Mouse (Mus musculus) left cerebral cortex, postnatal 10 days (tissue): ENCODE data around the gene Ccser1. TPM values are rescaled to one million over a fixed set of nuclear protein-coding genes. Genes with fewer than 3 reads are reported as not detected.

Source experiments
- DNase-seq, 2 experiments: peaks; one replicate each; pipeline ENCODE4 v3.0.0; 2021 to 2022; ENCODE audit warnings: low spot score in 2 of 2, mixed read lengths in 1 of 2; ENCODE audit errors: extremely low spot score in 1 of 2
- intact Hi-C: fragments of 180-260 bp; cut with DNase I; formaldehyde crosslinking; loops from one replicate; pipeline ENCODE4 v1.15.1; 2025
- total RNA-seq, 2 experiments: library from RNA; stranded (reverse); gene quantifications; 2 replicates each; pipeline ENCODE4 v1.2.3; 2021

Gene Ccser1
- total RNA-seq, 2 experiments from 2014 or later = 31.5 to 31.8 TPM

- intact Hi-C loops = no loop called here
- no peak for DNase-seq
These were observed 343.8 kb downstream of the Ccser1 start for GRCm38 (mm10) chr6:61523748-61524493.

- no peak for DNase-seq
These were observed 360.6 kb downstream of the Ccser1 start for GRCm38 (mm10) chr6:61540732-61541131.

GRCm38 (mm10) chr6:61543459-61544044 lies 363.4 kb downstream of the Ccser1 start:
- DNase-seq = no peak

More at GRCm38 (mm10) chr6:61540732-61541131, 360.6 kb downstream of the Ccser1 start:
- intact Hi-C loops = no loop called here

GRCm38 (mm10) chr6:61567551-61567950 lies 387.4 kb downstream of the Ccser1 start:
- intact Hi-C loops = no loop called here
- no peak for DNase-seq

More at GRCm38 (mm10) chr6:61543459-61544044, 363.4 kb downstream of the Ccser1 start:
- intact Hi-C loops = no loop called here

- intact Hi-C loops = no loop called here
- DNase-seq = no peak
These were observed 387.8 kb downstream of the Ccser1 start for GRCm38 (mm10) chr6:61567967-61568366.

GRCm38 (mm10) chr6:61581696-61582095 lies 401.6 kb downstream of the Ccser1 start:
- no peak for DNase-seq
- intact Hi-C loops = no loop called here

- DNase-seq = no peak
- intact Hi-C loops = no loop called here
These were observed 408.9 kb downstream of the Ccser1 start for GRCm38 (mm10) chr6:61588999-61589398.

- no peak for DNase-seq
- intact Hi-C loops = no loop called here
These were observed 421.8 kb downstream of the Ccser1 start for GRCm38 (mm10) chr6:61601911-61602310.

- intact Hi-C loops = no loop called here
- DNase-seq = no peak
These were observed 434.8 kb downstream of the Ccser1 start for GRCm38 (mm10) chr6:61614920-61615319.

GRCm38 (mm10) chr6:61621707-61622106 lies 441.6 kb downstream of the Ccser1 start:
- intact Hi-C loops = no loop called here
- DNase-seq = no peak

- no peak for DNase-seq
- intact Hi-C loops = no loop called here
These were observed 481.3 kb downstream of the Ccser1 start for GRCm38 (mm10) chr6:61661414-61661813.

GRCm38 (mm10) chr6:61664572-61664971 lies 484.4 kb downstream of the Ccser1 start:
- no peak for DNase-seq
- intact Hi-C loops = no loop called here

- intact Hi-C loops = no loop called here
- no peak for DNase-seq
These were observed 506.9 kb downstream of the Ccser1 start for GRCm38 (mm10) chr6:61687002-61687401.

GRCm38 (mm10) chr6:61703003-61703402 lies 522.9 kb downstream of the Ccser1 start:
- intact Hi-C loops = no loop called here
- no peak for DNase-seq

GRCm38 (mm10) chr6:61721220-61721619 lies 541.1 kb downstream of the Ccser1 start:
- no peak for DNase-seq
- intact Hi-C loops = no loop called here

- DNase-seq = no peak
- intact Hi-C loops = no loop called here
These were observed 548.9 kb downstream of the Ccser1 start for GRCm38 (mm10) chr6:61729065-61729464.

- intact Hi-C loops = no loop called here
- no peak for DNase-seq
These were observed 550.2 kb downstream of the Ccser1 start for GRCm38 (mm10) chr6:61730088-61730880.

GRCm38 (mm10) chr6:61746346-61746745 lies 566.2 kb downstream of the Ccser1 start:
- intact Hi-C loops = no loop called here
- no peak for DNase-seq

- DNase-seq = no peak
- intact Hi-C loops = no loop called here
These were observed 582.0 kb downstream of the Ccser1 start for GRCm38 (mm10) chr6:61762135-61762534.

GRCm38 (mm10) chr6:61763379-61763778 lies 583.3 kb downstream of the Ccser1 start:
- no peak for DNase-seq
- intact Hi-C loops = no loop called here
